23 mouse cellular contexts compared by ENCODE assay signal in genomic region chr10:76210806-76211205, GRCm38 (mm10). TPM values are rescaled to one million over a fixed set of nuclear protein-coding genes. Genes with fewer than 3 reads are reported as not detected.
"Had no signal": no experiment of that assay in that cellular context is flagged by ENCODE, and none has a peak within 500 bp of the region (broad histone marks: within the 10 kb centered on the region; RNA-seq: fewer than 3 reads in every experiment).

No protein-coding gene starts in this region.

- ATAC-seq: forebrain, postnatal 0 days; hindbrain, postnatal 0 days; intestine, embryonic 15.5 days; liver, embryonic 12.5 days had no signal

- H3K4me1 ChIP-seq: heart, embryonic 12.5 days; hindbrain, embryonic 13.5 days; hindbrain, embryonic 15.5 days; intestine, embryonic 15.5 days; kidney, embryonic 15.5 days; limb, embryonic 10.5 days; limb, embryonic 12.5 days; liver, embryonic 12.5 days had no signal

- H3K4me2 ChIP-seq: heart, embryonic 12.5 days; hindbrain, embryonic 13.5 days; hindbrain, embryonic 15.5 days; intestine, embryonic 15.5 days; kidney, embryonic 15.5 days; limb, embryonic 12.5 days; liver, embryonic 12.5 days had no signal

- H3K27ac ChIP-seq: hindbrain, embryonic 13.5 days; hindbrain, embryonic 15.5 days; hindbrain, postnatal 0 days; intestine, embryonic 15.5 days; kidney, embryonic 15.5 days; kidney, postnatal 0 days; left cerebral cortex, adult 2 months; limb, embryonic 10.5 days; limb, embryonic 12.5 days; liver, embryonic 12.5 days had no signal

- DNase-seq: forebrain, postnatal 0 days; gastrocnemius, postnatal 14 days; heart, adult 18-20 months; heart, postnatal 10 days; kidney, adult 11 months; kidney, adult 2 months; kidney, adult 9 months; kidney, postnatal 14 days; kidney, postnatal 36 days; layer of hippocampus, adult 9-11 months; liver had no signal

- H3K9me3 ChIP-seq: hindbrain, embryonic 15.5 days had no signal

- H3K27me3 ChIP-seq: heart, embryonic 12.5 days; hindbrain, embryonic 13.5 days; hindbrain, embryonic 15.5 days; intestine, embryonic 15.5 days; kidney, embryonic 15.5 days; limb, embryonic 12.5 days; liver, embryonic 12.5 days had no signal

- H3K9ac ChIP-seq: forebrain, postnatal 0 days; heart, embryonic 12.5 days; hindbrain, embryonic 13.5 days; hindbrain, embryonic 15.5 days; intestine, embryonic 15.5 days; kidney, embryonic 15.5 days; limb, embryonic 12.5 days; liver, embryonic 12.5 days had no signal

- H3K4me3 ChIP-seq: heart, embryonic 12.5 days; hindbrain, embryonic 13.5 days; hindbrain, embryonic 15.5 days; intestine, embryonic 15.5 days; kidney, embryonic 15.5 days; left cerebral cortex, adult 2 months; limb, embryonic 10.5 days; limb, embryonic 12.5 days; liver, embryonic 12.5 days had no signal

RNA-seq across cellular contexts. Expression of gene S100b, which starts 42.8 kb away (rescaled TPM):
- total RNA-seq: hematopoietic stem cell, adult 5-6 weeks had no signal
- polyA plus RNA-seq: limb, embryonic 10.5 days; liver, embryonic 12.5 days had no signal
